Mouse (Mus musculus) lung, postnatal 0 days (tissue): ENCODE data around the gene Gm20388.

Source experiments
- CTCF ChIP-seq: IDR thresholded peaks from 2 replicates; pipeline ENCODE4 v1.5.1; 2016; ENCODE audit warnings: antibody characterized with exemption, mild to moderate bottlenecking
- EP300 ChIP-seq: IDR thresholded peaks from 2 replicates; pipeline ENCODE4 v1.6.1; 2016; ENCODE audit warnings: antibody characterized with exemption, mild to moderate bottlenecking, control low read depth

GRCm38 (mm10) chr8:121991611-121992010, 2081.0 kb downstream of the Gm20388 start:
- TF ChIP-seq CTCF (no peak), EP300 (no peak)
